Mouse (Mus musculus): Measurements from ENCODE around the gene Cela3a. TPM values are rescaled to one million over a fixed set of nuclear protein-coding genes. Genes with fewer than 3 reads are reported as not detected.
"Not testable (repeated sequence)": the region's sequence is repeated elsewhere in the genome, so short reads cannot be mapped to it uniquely, and the experiment has no call there.

The Cela3a gene
- polyA plus RNA-seq, 1 experiment: not detected

- H3K27me3 ChIP-seq (ENCODE audit: control insufficient read depth, insufficient read depth, low read length): no peaks in the 10 kb centered on the region
- no peak for DNase-seq
- peaks cover 2% of the 10 kb centered on the region; the same call in 1 of the 2 replicates for H3K4me1 ChIP-seq (ENCODE audit: control insufficient read depth, insufficient read depth, low read length)
- no peak for TF ChIP-seq CTCF (IDR thresholded peaks at IDR 0.05; ENCODE audit: borderline replicate concordance, insufficient read depth, low read depth, low read length)
- 96% methylated on average over 8 of the region's 8 CpGs for WGBS
- no peak overlapping the region for H3K4me3 ChIP-seq (replicated peaks; ENCODE audit: insufficient read depth, low read depth, low read length)
- H3K27ac ChIP-seq (ENCODE audit: insufficient read depth, low read length): no peak overlapping the region
Observed at GRCm38 (mm10) chr4:137438842-137439241, 29.3 kb upstream of the Cela3a start.

- DNase-seq: no peak
- no peak overlapping the region for H3K4me3 ChIP-seq (replicated peaks; ENCODE audit: insufficient read depth, low read depth, low read length)
Observed at GRCm38 (mm10) chr4:137436979-137437669, 27.5 kb upstream of the Cela3a start.

GRCm38 (mm10) chr4:137432700-137433550 is 23.3 kb upstream of the Cela3a start:
- 73% methylated on average over 10 of the region's 10 CpGs for WGBS
- H3K27ac ChIP-seq (ENCODE audit: insufficient read depth, low read length); H3K27me3 ChIP-seq (ENCODE audit: control insufficient read depth, insufficient read depth, low read length); H3K4me1 ChIP-seq (ENCODE audit: control insufficient read depth, insufficient read depth, low read length); DNase-seq; H3K4me3 ChIP-seq (replicated peaks; ENCODE audit: insufficient read depth, low read depth, low read length): not testable (repeated sequence)

More at GRCm38 (mm10) chr4:137436979-137437669, 27.5 kb upstream of the Cela3a start:
- H3K27ac ChIP-seq (ENCODE audit: insufficient read depth, low read length): no peak overlapping the region
- no peaks in the 10 kb centered on the region for H3K27me3 ChIP-seq (ENCODE audit: control insufficient read depth, insufficient read depth, low read length)
- WGBS: 70% methylated on average over 8 of the region's 8 CpGs
- H3K4me1 ChIP-seq (ENCODE audit: control insufficient read depth, insufficient read depth, low read length): no peaks in the 10 kb centered on the region
- TF ChIP-seq POLR2A (IDR thresholded peaks at IDR 0.05; ENCODE audit: borderline replicate concordance, insufficient read depth, low read length) (no peak), CTCF (IDR thresholded peaks at IDR 0.05; ENCODE audit: borderline replicate concordance, insufficient read depth, low read depth, low read length) (no peak)

DNA sequence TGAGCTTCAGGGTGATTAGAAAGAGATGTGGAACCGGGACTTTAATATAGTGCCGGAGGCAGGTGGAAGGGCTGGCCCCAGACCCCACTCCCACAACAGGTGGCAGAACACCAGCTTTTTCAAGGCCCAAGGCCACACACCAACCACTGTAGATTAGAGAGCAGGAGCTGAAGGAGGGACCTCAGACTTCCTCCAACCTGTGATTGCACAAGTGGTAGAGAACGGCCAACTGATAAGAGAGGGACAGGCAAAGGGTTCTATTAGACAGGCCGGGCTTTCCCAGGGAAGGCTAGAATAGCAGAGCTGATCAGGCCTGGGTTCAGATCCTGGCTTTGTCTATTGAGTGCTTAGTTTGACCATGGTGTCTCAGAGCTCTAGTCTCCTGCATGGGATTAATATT is 20.9 kb upstream of the Cela3a start, which contains the start of gene Cela3b:
Gene Cela3b (minus strand): TSS at position 39 of the 400 bp plus-strand sequence.
- TF ChIP-seq CTCF (IDR thresholded peaks at IDR 0.05; ENCODE audit: borderline replicate concordance, insufficient read depth, low read depth, low read length): no peak
- no peak for TF ChIP-seq POLR2A (IDR thresholded peaks at IDR 0.05; ENCODE audit: borderline replicate concordance, insufficient read depth, low read length)
- Histone ChIP-seq H3K27ac (ENCODE audit: insufficient read depth, low read length) (no peak within 1 kb of the TSS), H3K4me1 (ENCODE audit: control insufficient read depth, insufficient read depth, low read length) (no peaks in the 10 kb centered on the region), H3K4me3 (replicated peaks; ENCODE audit: insufficient read depth, low read depth, low read length) (no peak within 1 kb of the TSS), H3K27me3 (ENCODE audit: control insufficient read depth, insufficient read depth, low read length) (no peaks in the 10 kb centered on the region)
- 95% methylated on average over 4 of the region's 4 CpGs for WGBS
- no peak for DNase-seq

DNA sequence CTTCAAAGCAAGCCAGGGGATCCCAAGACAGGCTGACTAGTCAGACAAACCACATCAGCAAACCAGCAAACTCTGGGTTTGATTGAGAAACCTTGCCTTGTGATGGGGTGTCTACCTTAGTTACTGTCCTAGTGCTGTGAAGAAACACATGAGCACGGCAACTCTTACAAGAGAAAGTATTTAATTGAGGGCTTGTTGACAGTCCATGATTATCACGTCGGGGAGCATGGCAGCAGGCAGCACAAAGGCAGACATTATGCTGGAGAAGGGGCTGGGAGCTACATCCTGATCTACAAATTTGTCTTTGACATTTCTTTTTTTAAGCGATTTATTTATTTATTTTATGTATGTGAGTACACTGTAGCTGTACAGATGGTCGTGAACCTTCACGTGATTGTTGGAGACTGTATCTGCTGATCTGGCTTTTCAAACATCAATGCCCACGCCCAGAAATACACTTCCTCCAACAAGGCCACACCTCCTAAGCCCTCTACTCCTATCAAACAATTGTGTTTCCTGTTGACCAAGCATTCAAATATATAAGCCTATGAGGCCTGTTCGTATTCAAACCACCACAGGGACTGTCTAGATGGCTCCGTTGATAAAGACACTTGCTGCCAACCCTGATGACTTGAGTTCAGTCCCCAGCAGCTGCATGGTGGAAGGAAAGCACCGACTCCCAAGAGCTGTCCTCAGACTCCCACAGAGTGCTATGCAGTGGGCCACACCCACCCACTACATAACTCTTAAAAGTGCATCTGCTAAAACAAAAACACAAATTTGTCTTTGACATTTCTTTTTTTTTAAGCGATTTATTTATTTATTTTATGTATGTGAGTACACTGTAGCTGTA is 8.3 kb upstream of the Cela3a start:
- Histone ChIP-seq H3K27ac (ENCODE audit: insufficient read depth, low read length) (no peak overlapping the region), H3K4me3 (replicated peaks; ENCODE audit: insufficient read depth, low read depth, low read length) (no peak overlapping the region), H3K27me3 (ENCODE audit: control insufficient read depth, insufficient read depth, low read length) (no peaks in the 10 kb centered on the region), H3K4me1 (ENCODE audit: control insufficient read depth, insufficient read depth, low read length) (no peaks in the 10 kb centered on the region)
- DNase-seq: no peak
- TF ChIP-seq CTCF (IDR thresholded peaks at IDR 0.05; ENCODE audit: borderline replicate concordance, insufficient read depth, low read depth, low read length): no peak
- TF ChIP-seq POLR2A (IDR thresholded peaks at IDR 0.05; ENCODE audit: borderline replicate concordance, insufficient read depth, low read length): no peak
- WGBS: 75% methylated on average over 11 of the region's 11 CpGs

DNA sequence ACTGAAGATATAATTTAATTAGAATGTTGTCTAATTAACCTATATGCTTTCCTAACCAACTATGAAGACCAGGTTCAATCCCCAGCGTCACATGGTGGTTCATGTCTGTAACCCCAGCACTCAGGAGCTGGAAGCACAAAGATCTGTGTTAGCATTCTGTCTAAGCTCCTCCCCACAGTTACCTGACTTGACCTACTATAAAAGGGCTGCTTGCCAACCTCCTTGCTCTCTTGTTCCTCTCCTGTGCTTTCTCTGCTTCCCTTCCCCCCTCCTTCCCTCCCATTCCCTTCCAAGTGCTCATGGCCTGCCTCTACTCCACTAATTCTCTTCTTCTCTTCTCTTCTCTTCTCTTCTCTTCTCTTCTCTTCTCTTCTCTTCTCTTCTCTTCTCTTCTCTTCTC is 5.3 kb upstream of the Cela3a start:
- WGBS: 76% methylated on average over 1 of the region's 1 CpGs
- DNase-seq: no peak
- TF ChIP-seq CTCF (IDR thresholded peaks at IDR 0.05; ENCODE audit: borderline replicate concordance, insufficient read depth, low read depth, low read length) (no peak), POLR2A (IDR thresholded peaks at IDR 0.05; ENCODE audit: borderline replicate concordance, insufficient read depth, low read length) (no peak)

GRCm38 (mm10) chr4:137412185-137412709 is 2.7 kb upstream of the Cela3a start:
- not testable (repeated sequence) for H3K27me3 ChIP-seq (ENCODE audit: control insufficient read depth, insufficient read depth, low read length); H3K4me1 ChIP-seq (ENCODE audit: control insufficient read depth, insufficient read depth, low read length); DNase-seq; H3K27ac ChIP-seq (ENCODE audit: insufficient read depth, low read length); H3K4me3 ChIP-seq (replicated peaks; ENCODE audit: insufficient read depth, low read depth, low read length)
- WGBS: 87% methylated on average over 7 of the region's 7 CpGs

More for the DNA sequence above, 5.3 kb upstream of the Cela3a start:
- H3K27me3 ChIP-seq (ENCODE audit: control insufficient read depth, insufficient read depth, low read length): no peaks in the 10 kb centered on the region
- no peaks in the 10 kb centered on the region for H3K4me1 ChIP-seq (ENCODE audit: control insufficient read depth, insufficient read depth, low read length)
- H3K4me3 ChIP-seq (replicated peaks; ENCODE audit: insufficient read depth, low read depth, low read length): no peak overlapping the region
- no peak overlapping the region for H3K27ac ChIP-seq (ENCODE audit: insufficient read depth, low read length)
